Mouse (Mus musculus): ENCODE measurements around the gene 4932438H23Rik. TPM values are rescaled to one million over a fixed set of nuclear protein-coding genes. Genes with fewer than 3 reads are reported as not detected.

The 4932438H23Rik gene
- polyA plus RNA-seq, 1 experiment, result 0.01 TPM

GRCm38 (mm10) chr16:91096016-91096415, 1.1 kb upstream of the 4932438H23Rik start:
- TF ChIP-seq MAX (IDR thresholded peaks at IDR 0.05; ENCODE audit: low read depth) (no peak), POLR2A (IDR thresholded peaks at IDR 0.05; ENCODE audit: insufficient read length, low read depth) (no peak), SRF (IDR thresholded peaks at IDR 0.05; ENCODE audit: control insufficient read depth, insufficient read length, low read depth) (no peak), MYOG (IDR thresholded peaks at IDR 0.05; ENCODE audit: control insufficient read depth in 1 of 3, insufficient read depth in 1 of 3, insufficient read length in 2 of 3, low read depth in 2 of 3) (no peak), E2F4 (IDR thresholded peaks at IDR 0.05; ENCODE audit: insufficient read depth) (no peak), REST (IDR thresholded peaks at IDR 0.05; ENCODE audit: insufficient read depth, insufficient read length) (no peak), MYOD1 (IDR thresholded peaks at IDR 0.05; ENCODE audit: control insufficient read depth in 1 of 3, insufficient read length in 2 of 3, low read depth in 2 of 3) (no peak), CEBPB (IDR thresholded peaks at IDR 0.05; ENCODE audit: insufficient read depth, poor library complexity, severe bottlenecking) (no peak)
- Histone ChIP-seq H3K79me2 (ENCODE audit: control insufficient read depth, insufficient read depth) (no peaks in the 10 kb centered on the region), H3K36me3 (ENCODE audit: control insufficient read depth, insufficient read depth) (no peaks in the 10 kb centered on the region), H3K4me2 (ENCODE audit: low read depth) (no peak overlapping the region), H3ac (ENCODE audit: control insufficient read depth, insufficient read length) (no peak overlapping the region), H3K27me3 (ENCODE audit: control insufficient read depth, insufficient read depth, insufficient read length) (peaks cover 30% of the 10 kb centered on the region), H3K4me3 (no peak overlapping the region)

- peaks cover 28% of the 10 kb centered on the region for H3K27me3 ChIP-seq (ENCODE audit: control insufficient read depth, insufficient read depth, insufficient read length)
- no peaks in the 10 kb centered on the region for H3K79me2 ChIP-seq (ENCODE audit: control insufficient read depth, insufficient read depth)
- H3K4me2 ChIP-seq (ENCODE audit: low read depth), result no peak overlapping the region
- no peak overlapping the region for H3K4me3 ChIP-seq
- H3ac ChIP-seq (ENCODE audit: control insufficient read depth, insufficient read length), result no peak overlapping the region
- TF ChIP-seq E2F4 (IDR thresholded peaks at IDR 0.05; ENCODE audit: insufficient read depth) (no peak), MYOD1 (IDR thresholded peaks at IDR 0.05; ENCODE audit: control insufficient read depth in 1 of 3, insufficient read length in 2 of 3, low read depth in 2 of 3) (no peak), TCF12 (IDR thresholded peaks at IDR 0.05; ENCODE audit: insufficient read depth, poor library complexity, severe bottlenecking) (no peak), POLR2A (IDR thresholded peaks at IDR 0.05; ENCODE audit: insufficient read length, low read depth) (no peak), MAX (IDR thresholded peaks at IDR 0.05; ENCODE audit: low read depth) (no peak), TCF3 (IDR thresholded peaks at IDR 0.05; ENCODE audit: insufficient read length, low read depth) (no peak)
- H3K36me3 ChIP-seq (ENCODE audit: control insufficient read depth, insufficient read depth), result no peaks in the 10 kb centered on the region
Observed at GRCm38 (mm10) chr16:91086642-91087306, 8.1 kb downstream of the 4932438H23Rik start.

- no peak for TF ChIP-seq SRF (IDR thresholded peaks at IDR 0.05; ENCODE audit: control insufficient read depth, insufficient read length, low read depth)
- Histone ChIP-seq H3K36me3 (ENCODE audit: control insufficient read depth, insufficient read depth) (no peaks in the 10 kb centered on the region), H3K4me3 (no peak overlapping the region), H3K79me2 (ENCODE audit: control insufficient read depth, insufficient read depth) (no peaks in the 10 kb centered on the region), H3K27me3 (ENCODE audit: control insufficient read depth, insufficient read depth, insufficient read length) (peaks cover 15% of the 10 kb centered on the region), H3K4me2 (ENCODE audit: low read depth) (no peak overlapping the region), H3ac (ENCODE audit: control insufficient read depth, insufficient read length) (no peak overlapping the region)
Observed at GRCm38 (mm10) chr16:91085239-91085825, 9.6 kb downstream of the 4932438H23Rik start.

- peaks cover 19% of the 10 kb centered on the region for H3K27me3 ChIP-seq (ENCODE audit: control insufficient read depth, insufficient read depth, insufficient read length)
- TF ChIP-seq USF1 (IDR thresholded peaks at IDR 0.05; ENCODE audit: low read depth) (no peak), MYOD1 (IDR thresholded peaks at IDR 0.05; ENCODE audit: control insufficient read depth in 1 of 3, insufficient read length in 2 of 3, low read depth in 2 of 3) (no peak), E2F4 (IDR thresholded peaks at IDR 0.05; ENCODE audit: insufficient read depth) (no peak), SRF (IDR thresholded peaks at IDR 0.05; ENCODE audit: control insufficient read depth, insufficient read length, low read depth) (no peak), CEBPB (IDR thresholded peaks at IDR 0.05; ENCODE audit: insufficient read depth, poor library complexity, severe bottlenecking) (no peak), MAX (IDR thresholded peaks at IDR 0.05; ENCODE audit: low read depth) (no peak), REST (IDR thresholded peaks at IDR 0.05; ENCODE audit: insufficient read depth, insufficient read length) (no peak), MYOG (IDR thresholded peaks at IDR 0.05; ENCODE audit: control insufficient read depth in 1 of 3, insufficient read depth in 1 of 3, insufficient read length in 2 of 3, low read depth in 2 of 3) (no peak), TCF12 (IDR thresholded peaks at IDR 0.05; ENCODE audit: insufficient read depth, poor library complexity, severe bottlenecking) (no peak), POLR2A (IDR thresholded peaks at IDR 0.05; ENCODE audit: insufficient read length, low read depth) (no peak), POLR2AphosphoS2 (IDR thresholded peaks at IDR 0.05; ENCODE audit: insufficient read length, low read depth) (no peak), TCF3 (IDR thresholded peaks at IDR 0.05; ENCODE audit: insufficient read length, low read depth) (no peak)
- H3K4me2 ChIP-seq (ENCODE audit: low read depth), result no peak overlapping the region
- no peaks in the 10 kb centered on the region for H3K36me3 ChIP-seq (ENCODE audit: control insufficient read depth, insufficient read depth)
- H3ac ChIP-seq (ENCODE audit: control insufficient read depth, insufficient read length), result no peak overlapping the region
- H3K4me3 ChIP-seq, result no peak overlapping the region
- H3K79me2 ChIP-seq (ENCODE audit: control insufficient read depth, insufficient read depth), result no peaks in the 10 kb centered on the region
Observed at GRCm38 (mm10) chr16:91084307-91085238, 10.3 kb downstream of the 4932438H23Rik start.

All from myocyte (in vitro differentiated cells).